Mouse (Mus musculus) ES-Bruce4 (cell line): ENCODE measurements around the gene Cyp2j13. TPM values are rescaled to one million over a fixed set of nuclear protein-coding genes. Genes with fewer than 3 reads are reported as not detected.
"Not testable (repeated sequence)": the region's sequence is repeated elsewhere in the genome, so short reads cannot be mapped to it uniquely, and the experiment has no call there.

Experiments used
- H3K27ac ChIP-seq: 2 replicates; pipeline ENCODE4 v1.5.1; 2012; ENCODE audit warnings: low read length, inconsistent platforms; ENCODE audit not compliant: insufficient read depth
- H3K27me3 ChIP-seq: 2 replicates; pipeline ENCODE4 v1.6.1; 2012; ENCODE audit warnings: mild to moderate bottlenecking, low read length, inconsistent platforms; ENCODE audit not compliant: control insufficient read depth, poor library complexity, insufficient read depth, severe bottlenecking
- H3K36me3 ChIP-seq: 2 replicates; pipeline ENCODE4 v1.6.1; 2012; ENCODE audit warnings: inconsistent platforms, mild to moderate bottlenecking, low read length, moderate library complexity; ENCODE audit not compliant: control insufficient read depth, poor library complexity, insufficient read depth, severe bottlenecking
- H3K4me1 ChIP-seq: one replicate; pipeline ENCODE4 v1.8.1; 2011; ENCODE audit warnings: low read length; ENCODE audit not compliant: control insufficient read depth, insufficient read depth
- H3K4me3 ChIP-seq: 2 replicates; pipeline ENCODE4 v1.5.1; 2011; ENCODE audit warnings: low read depth, mild to moderate bottlenecking, low read length
- H3K9ac ChIP-seq: 2 replicates; pipeline ENCODE4 v1.6.1; 2012; ENCODE audit warnings: low read depth, mild to moderate bottlenecking, inconsistent platforms; ENCODE audit not compliant: poor library complexity, severe bottlenecking
- H3K9me3 ChIP-seq: replicated peaks from 2 replicates; pipeline ENCODE4 v1.6.1; 2012; ENCODE audit warnings: mild to moderate bottlenecking, low read length, inconsistent platforms; ENCODE audit not compliant: control insufficient read depth, poor library complexity, insufficient read depth, severe bottlenecking
- CTCF ChIP-seq: IDR thresholded peaks from one replicate; pipeline ENCODE4 v1.8.1; 2011; ENCODE audit warnings: low read depth, low read length
- EP300 ChIP-seq: IDR thresholded peaks from 2 replicates; pipeline ENCODE4 v1.6.1; 2011; ENCODE audit warnings: low read depth, low read length; ENCODE audit not compliant: insufficient read depth
- POLR2A ChIP-seq: IDR thresholded peaks from one replicate; pipeline ENCODE4 v1.8.1; 2011; ENCODE audit warnings: low read length; ENCODE audit not compliant: insufficient read depth
- polyA plus RNA-seq: library from polyadenylated mRNA; stranded (reverse); fragments of >200 nt; gene quantifications from 2 replicates; pipeline ENCODE4 v1.2.4, GENCODE M21; 2011; ENCODE audit warnings: low read depth; ENCODE audit not compliant: missing spikeins, insufficient read depth, insufficient read length

The Cyp2j13 gene
- 0.47 and 0.61 TPM in 2 replicates for polyA plus RNA-seq

DNA sequence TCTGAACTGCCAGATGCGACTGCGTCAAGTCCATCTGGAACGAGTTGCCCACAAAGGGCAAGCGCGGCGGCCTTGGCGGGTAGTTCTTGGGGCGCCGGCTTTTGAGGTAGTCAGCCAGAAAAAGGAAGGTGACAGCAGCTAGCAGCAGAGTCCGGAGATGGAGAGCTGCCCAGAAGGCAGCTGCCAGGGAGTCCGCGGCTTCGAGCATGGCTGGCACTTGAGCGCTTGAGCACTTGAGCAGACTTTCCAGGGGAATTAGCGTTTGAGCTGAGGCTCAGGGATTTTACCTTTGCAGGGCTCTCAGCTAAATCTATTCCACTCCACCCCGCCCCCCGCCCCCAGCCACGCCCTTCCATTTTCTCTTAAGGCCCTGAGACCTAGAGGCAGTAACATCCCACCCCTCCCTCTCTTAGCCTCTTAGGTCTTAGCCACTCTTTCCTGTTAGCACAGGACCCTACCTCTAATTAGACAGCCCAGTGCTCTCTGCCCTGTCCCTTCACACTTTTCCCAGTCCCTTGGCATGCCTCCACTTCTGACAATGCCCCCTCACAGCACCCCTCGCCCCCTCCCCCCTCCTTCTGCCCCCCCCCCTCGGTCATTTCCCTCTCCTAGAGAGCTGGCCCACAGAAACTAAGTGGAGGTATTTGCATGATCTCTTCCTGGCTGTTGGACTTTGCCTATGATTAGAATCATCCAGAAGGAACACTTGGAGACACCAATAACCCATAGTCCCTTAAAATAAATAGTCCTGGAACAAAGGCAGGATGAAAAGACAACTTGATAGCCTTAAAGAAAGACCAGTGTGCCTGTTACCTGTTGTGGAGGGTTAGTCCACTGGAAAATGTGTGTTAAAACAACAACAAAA is at the start of gene Cyp2j13:
TSS of gene Cyp2j13 (minus strand) at position 286 of the 865 bp plus-strand sequence.
- no peaks in the 10 kb centered on the region for H3K4me1 ChIP-seq
- no peaks in the 10 kb centered on the region for H3K9me3 ChIP-seq
- no peaks in the 10 kb centered on the region for H3K36me3 ChIP-seq
- H3K4me3 ChIP-seq, result 0 out of 2 replicates have a peak within 1 kb of the TSS, but pooled peaks have one; percentile 13
- TF ChIP-seq POLR2A (no peak), CTCF (no peak), EP300 (no peak)
- H3K27ac ChIP-seq, result no peak within 1 kb of the TSS
- peak within 1 kb of the TSS; percentile 10; the same call in 1 of the 2 replicates for H3K9ac ChIP-seq
- H3K27me3 ChIP-seq, result no peaks in the 10 kb centered on the region

DNA sequence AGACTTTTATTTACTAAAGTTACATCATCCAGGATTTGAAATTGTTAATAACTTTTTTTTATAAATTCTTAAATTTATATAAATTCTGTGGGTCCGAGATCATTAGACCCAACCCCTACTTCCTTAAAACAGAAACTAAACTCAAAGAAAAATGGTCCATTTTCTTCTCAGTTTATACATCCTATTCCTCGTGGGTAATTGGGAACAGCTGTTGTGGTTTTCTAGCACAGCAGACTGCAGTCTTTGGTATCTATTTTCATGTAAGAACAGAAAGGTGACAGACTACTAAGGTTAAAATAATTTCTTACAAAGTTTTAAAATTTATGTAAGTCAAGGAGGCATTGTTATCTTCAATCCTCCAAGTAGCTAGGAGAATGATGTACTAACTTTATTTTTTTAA is 19.5 kb upstream of the Cyp2j13 start:
- H3K4me1 ChIP-seq, result no peaks in the 10 kb centered on the region
- H3K9ac ChIP-seq, result no peak overlapping the region
- H3K27me3 ChIP-seq, result no peaks in the 10 kb centered on the region
- no peak overlapping the region for H3K4me3 ChIP-seq
- no peak for TF ChIP-seq EP300
- no peak for TF ChIP-seq CTCF
- no peak for TF ChIP-seq POLR2A
- H3K27ac ChIP-seq, result no peak overlapping the region
- H3K36me3 ChIP-seq, result no peaks in the 10 kb centered on the region
- no peaks in the 10 kb centered on the region for H3K9me3 ChIP-seq

- Histone ChIP-seq H3K27ac (no peak overlapping the region), H3K9ac (no peak overlapping the region), H3K27me3 (no peaks in the 10 kb centered on the region), H3K4me1 (no peaks in the 10 kb centered on the region), H3K36me3 (no peaks in the 10 kb centered on the region), H3K4me3 (no peak overlapping the region), H3K9me3 (peaks cover 10% of the 10 kb centered on the region)
- no peak for TF ChIP-seq CTCF
- TF ChIP-seq POLR2A, result no peak
- TF ChIP-seq EP300, result no peak
Observed at GRCm38 (mm10) chr4:96091869-96092268, 14.5 kb upstream of the Cyp2j13 start.

DNA sequence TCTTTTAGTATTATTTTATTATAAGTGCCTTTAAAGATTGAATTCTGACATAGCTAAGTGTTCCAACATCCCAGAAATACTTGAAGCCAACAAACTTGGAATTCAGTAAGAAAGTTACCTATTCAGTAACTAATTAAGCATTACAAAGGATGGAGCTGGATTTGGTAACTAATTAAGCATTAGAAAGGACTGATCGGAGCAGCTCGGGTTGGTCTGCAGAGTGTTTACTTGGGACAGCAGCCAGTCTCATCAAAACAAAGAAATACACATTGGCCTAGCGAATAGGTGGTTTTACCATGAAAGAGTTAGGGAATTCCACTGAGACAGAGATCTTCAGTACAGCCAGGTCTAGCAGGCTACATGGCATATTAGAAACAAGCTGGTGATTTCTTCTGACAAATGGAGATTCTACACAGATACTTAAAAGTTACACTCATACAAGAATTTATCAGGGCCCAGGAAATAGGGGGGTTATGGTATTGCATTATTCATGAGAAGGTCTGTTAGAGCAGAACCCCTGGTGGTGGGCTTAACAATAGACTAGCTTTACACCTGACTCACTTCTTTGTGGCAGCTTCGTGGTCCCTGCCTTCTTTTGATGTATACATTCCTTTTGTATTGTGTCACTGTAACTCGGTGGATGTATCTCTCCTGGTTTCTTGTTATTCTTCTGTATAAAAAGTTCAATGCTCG is 12.2 kb upstream of the Cyp2j13 start:
- H3K9ac ChIP-seq, H3K4me3 ChIP-seq, H3K9me3 ChIP-seq, H3K27me3 ChIP-seq, H3K4me1 ChIP-seq, H3K36me3 ChIP-seq: not testable (repeated sequence)
- H3K27ac ChIP-seq, result peak overlapping the region; percentile 94

GRCm38 (mm10) chr4:96078308-96078707 is 962 bp upstream of the Cyp2j13 start:
- Histone ChIP-seq H3K27me3 (no peaks in the 10 kb centered on the region), H3K36me3 (no peaks in the 10 kb centered on the region), H3K9ac (no peak overlapping the region), H3K4me1 (no peaks in the 10 kb centered on the region), H3K4me3 (no peak overlapping the region), H3K9me3 (no peaks in the 10 kb centered on the region), H3K27ac (no peak overlapping the region)
- no peak for TF ChIP-seq POLR2A
- no peak for TF ChIP-seq CTCF
- TF ChIP-seq EP300, result no peak

DNA sequence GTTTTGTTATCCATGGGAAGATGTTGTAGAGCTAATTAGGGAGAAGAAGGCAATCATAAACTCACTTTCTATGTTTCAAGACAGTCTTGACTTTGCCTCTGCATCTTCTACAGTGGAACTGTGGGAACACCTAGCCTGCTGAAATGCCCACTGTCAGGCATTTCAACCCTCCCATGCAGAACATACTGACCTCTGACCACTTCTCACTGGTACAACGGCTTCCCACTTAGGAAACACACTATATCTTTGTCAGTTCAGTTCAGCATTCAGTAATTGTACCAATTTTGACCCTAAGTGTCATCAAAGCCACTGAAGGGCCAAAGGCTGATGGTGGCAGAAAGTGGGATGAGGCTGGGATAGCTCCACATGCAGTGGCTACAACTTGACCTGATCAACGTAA is 15.3 kb downstream of the Cyp2j13 start:
- Histone ChIP-seq H3K4me3 (no peak overlapping the region), H3K4me1 (no peaks in the 10 kb centered on the region), H3K36me3 (no peaks in the 10 kb centered on the region), H3K9me3 (peaks cover 2% of the 10 kb centered on the region; the same call in 1 of the 2 replicates), H3K27me3 (no peaks in the 10 kb centered on the region), H3K27ac (no peak overlapping the region), H3K9ac (no peak overlapping the region)
- TF ChIP-seq EP300 (no peak), POLR2A (no peak), CTCF (no peak)
